Mouse (Mus musculus) retina, postnatal 1 day (tissue): ENCODE results near the gene Hsd17b14.

Source experiments
- DNase-seq: peaks from one replicate; pipeline ENCODE4 v3.0.0-alpha.2; 2012

The Hsd17b14 gene

GRCm38 (mm10) chr7:45609511-45609910 is 54.8 kb downstream of the Hsd17b14 start:
- no peak for DNase-seq

- no peak for DNase-seq
These were observed 61.6 kb downstream of the Hsd17b14 start for GRCm38 (mm10) chr7:45616277-45616676.

- DNase-seq = no peak
These were observed 62.5 kb downstream of the Hsd17b14 start, which contains the start of gene Fut1 for GRCm38 (mm10) chr7:45617042-45617695. Gene Fut1 (plus strand): TSS chr7:45617289.
